Mouse (Mus musculus): ENCODE measurements at regions not wholly inside any gene's neighbourhood (a gene's known extent, or its start where the extent isn't known, plus 50 kb on each side); places are given as distances from the start of the nearest gene placed in this dataset.

DNA sequence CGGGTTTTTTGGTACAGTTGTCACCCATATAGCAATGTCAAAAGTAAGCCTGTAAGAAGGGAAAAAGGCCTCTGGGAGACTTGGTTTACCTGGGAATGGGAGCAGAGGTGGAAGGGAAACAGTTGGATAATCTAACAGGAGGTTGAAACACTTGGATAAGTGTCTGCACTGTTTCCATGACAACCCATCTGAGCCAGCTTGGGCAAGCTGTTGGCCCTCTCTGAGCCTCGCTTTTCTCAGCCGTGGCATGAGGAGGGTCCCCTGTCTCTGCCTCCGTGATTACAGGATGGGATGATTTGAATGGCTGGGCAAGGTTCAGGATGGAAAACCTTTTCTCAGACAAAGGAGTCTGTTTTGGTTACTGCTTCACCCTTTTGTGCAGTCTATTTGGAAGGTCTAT is 265.6 kb downstream of the Emp1 start:
- DNase-seq (ENCODE audit: low spot score) = peak; percentile 41

DNA sequence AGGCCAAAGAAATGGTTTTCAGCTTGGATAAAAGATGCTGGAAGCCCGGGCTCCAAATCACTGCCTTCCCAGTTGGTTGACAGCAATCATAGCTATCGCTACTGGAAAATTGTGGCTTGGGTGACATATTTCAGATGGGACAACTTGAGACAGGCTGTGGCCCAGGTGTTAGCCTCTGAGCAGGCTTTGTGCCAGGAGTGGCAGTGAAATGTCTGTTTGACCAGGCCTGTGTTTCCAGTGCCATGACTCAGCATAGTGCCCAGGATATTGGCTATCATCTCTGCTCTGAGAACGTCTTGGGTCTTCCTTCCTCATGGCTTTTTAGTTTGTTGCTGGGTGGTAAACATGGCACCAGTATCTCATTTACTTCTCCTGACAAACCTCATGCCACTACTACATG is 266.9 kb downstream of the Emp1 start:
- no peak for DNase-seq (ENCODE audit: low spot score)

DNA sequence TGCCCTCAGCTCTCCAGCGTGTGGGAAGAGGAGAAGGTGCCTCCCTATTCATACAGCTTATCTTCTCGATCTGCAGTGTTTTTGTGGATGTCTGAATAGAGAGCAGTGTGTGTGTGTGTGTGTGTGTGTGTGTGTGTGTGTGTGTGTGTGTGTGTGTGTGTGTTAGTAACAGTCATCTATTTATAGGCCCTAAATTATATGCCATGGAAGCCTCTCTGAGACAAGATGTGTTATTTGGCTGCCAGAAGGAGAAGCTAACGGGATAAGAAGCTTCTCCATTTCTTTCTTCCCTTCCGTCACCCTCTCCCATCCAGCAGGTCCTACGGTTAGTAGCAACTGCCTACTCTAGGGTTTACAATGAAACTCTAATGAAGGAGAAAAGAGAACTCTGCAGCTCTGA is 270.3 kb downstream of the Emp1 start:
- no peak for DNase-seq (ENCODE audit: low spot score)

DNA sequence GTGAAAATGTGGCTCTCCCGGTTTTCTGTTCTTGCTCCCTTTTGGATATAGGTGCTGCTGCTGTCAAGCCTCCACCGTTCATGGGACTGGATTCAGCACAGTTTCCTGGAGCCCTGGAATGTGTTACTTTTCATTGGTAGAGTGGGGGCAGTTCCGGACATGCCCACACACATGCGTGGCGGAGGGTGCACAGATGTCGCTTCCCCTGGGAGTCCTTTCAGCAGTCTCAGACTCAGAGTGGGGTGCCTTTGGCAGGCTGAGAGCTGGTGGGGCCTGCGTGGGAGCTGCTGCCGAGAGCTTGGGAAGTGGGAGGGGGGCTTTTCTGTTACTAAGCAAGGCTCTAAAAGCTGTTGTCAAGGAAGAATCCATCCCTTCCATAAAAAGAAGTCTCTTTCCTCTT is 274.3 kb downstream of the Emp1 start:
- DNase-seq (ENCODE audit: low spot score) = peak; percentile 71

DNA sequence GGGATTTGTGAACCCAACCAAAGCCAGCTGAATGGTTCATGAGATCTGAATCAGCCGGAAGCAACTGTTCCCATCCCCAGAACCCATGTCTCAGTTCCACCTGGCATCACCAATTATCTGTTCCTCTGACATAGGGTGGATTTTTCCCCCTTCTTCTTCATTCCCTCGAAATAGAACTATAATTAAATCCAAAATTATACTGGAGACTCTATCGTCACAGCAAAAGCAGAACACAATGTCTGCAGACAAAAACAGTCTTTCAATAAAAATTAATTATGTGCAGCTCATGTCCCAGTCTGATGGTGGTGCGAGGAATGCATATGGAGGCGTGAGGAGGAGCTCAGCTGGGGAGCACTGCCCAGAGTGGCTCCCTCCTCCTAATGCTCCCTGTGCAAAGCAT is 280.4 kb downstream of the Emp1 start:
- DNase-seq (ENCODE audit: low spot score) = peak; percentile 35

DNA sequence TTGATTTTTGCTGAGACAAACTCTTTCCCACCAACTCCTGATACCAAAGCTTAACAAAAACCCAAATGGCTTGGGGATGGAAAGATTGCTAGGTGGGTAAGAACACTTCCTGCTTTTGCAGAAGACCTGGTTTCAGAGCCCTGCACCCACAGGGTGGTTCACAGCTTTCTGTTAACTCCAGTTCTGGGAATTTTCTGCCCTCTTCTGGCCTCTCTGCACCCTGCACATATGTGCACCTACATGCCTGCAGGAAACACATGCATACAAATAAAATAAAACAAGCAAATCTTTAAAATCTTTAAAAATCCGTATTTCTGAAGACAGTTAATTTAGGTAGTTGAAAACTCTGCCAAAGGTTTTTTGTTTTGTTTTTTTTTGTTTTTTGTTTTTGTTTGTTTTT is 283.8 kb downstream of the Emp1 start:
- DNase-seq (ENCODE audit: low spot score) = no peak

DNA sequence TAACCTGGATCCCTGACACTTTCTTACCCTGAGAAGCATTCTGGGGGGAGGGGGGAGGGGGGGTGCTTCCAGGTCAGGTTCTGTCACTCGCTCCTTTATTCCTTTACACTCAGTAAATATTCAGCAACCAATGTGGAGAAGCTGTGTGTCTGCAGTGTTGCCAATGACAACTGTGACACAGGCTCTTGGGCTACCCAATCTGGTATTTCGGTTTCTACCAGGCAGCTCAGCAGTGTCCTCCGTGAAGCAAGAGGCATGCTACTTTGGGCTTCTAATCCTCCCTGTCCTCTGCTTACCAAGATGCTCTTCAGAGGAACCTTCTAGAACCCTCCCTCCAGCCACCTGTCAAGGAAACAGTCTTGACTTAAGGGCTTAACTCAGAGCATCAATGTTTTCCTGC is 290.7 kb downstream of the Emp1 start:
- no peak for DNase-seq (ENCODE audit: low spot score)

DNA sequence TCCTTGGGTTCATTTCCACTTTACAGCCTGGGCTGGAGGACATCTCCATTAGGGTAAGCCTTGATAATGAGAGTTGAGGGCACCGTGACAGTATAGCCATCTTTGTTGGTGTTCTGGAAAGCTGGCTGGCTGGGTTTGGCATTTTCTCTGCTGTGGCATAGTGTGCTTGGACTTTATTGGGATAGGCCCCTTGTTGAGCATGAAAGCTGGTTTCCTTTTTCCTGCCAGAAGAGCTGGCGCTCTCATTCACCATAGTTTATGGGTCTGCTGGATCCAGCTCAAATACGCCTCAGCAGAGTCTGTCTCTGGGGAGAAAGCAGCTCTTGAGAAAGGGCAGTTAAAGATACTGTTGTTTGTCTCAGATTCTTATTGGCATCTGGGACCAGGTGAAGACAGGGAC is 300.0 kb downstream of the Emp1 start:
- DNase-seq (ENCODE audit: low spot score) = peak; percentile 37

DNA sequence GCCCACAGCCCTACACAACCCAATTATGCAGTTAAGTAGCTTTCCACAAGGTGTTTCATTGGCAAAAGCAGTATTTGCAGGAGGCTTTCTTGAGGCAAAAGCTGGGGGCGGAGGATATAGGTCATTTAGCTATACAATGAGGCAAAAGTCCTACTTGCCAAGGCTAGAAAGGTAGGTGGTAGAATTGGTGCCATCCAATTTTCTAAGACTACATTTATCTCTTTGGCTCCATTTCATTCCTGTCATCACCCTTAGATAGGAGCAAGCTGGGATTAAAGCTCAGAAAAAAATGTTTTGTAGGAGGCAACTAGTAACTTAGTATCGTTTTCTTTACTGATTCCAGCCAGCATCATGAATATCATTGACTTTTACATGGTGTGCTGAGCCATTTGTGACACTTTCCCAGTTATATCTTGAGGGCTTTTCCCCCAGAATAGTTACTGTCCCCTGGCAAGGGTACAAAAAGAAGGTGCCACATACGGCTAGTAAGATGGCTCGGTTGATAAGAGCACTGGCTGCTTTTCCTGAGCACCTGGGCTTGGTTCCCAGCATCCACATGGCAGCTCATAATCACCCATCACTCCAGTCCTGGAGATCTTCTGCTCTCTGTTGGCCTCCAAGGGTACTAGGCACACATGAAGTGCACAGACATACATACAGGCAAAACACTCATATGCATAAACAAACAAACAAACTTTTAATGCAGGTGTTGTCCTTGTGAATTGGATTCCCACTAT is 300.6 kb downstream of the Emp1 start:
- DNase-seq (ENCODE audit: low spot score) = no peak

Measured in layer of hippocampus, adult 9-10 months (tissue).